Comparison of ENCODE assay signal across 9 mouse cellular contexts in genomic region chr11:8659061-8659460, GRCm38 (mm10). TPM values are rescaled to one million over a fixed set of nuclear protein-coding genes. Genes with fewer than 3 reads are reported as not detected.
A peak's percentile ranks its signal among the peaks of the same experiment; 100 is the strongest.
DNase-seq lines count a peak whose midpoint lies in the region; ATAC-seq lines count a peak whose summit lies in the region.
"Had no signal": no experiment of that assay in that cellular context is flagged by ENCODE, and none has a peak within 500 bp of the region (broad histone marks: within the 10 kb centered on the region; RNA-seq: fewer than 3 reads in every experiment).

No protein-coding gene starts in this region.

- no peak overlapping the region for H3K4me3 ChIP-seq in hindbrain, embryonic 12.5 days
- H3K4me3 ChIP-seq in hindbrain, embryonic 11.5 days (ENCODE audit: low read depth, low read length) = no peak overlapping the region
- H3K4me3 ChIP-seq in embryonic facial prominence, embryonic 11.5 days (ENCODE audit: low read depth, low read length) = no peak overlapping the region
- H3K4me3 ChIP-seq in macrophage (ENCODE audit: inconsistent target) = no peak overlapping the region
- H3K4me3 ChIP-seq: left cerebral cortex, adult 2 months had no signal

- no peak overlapping the region for H3K9ac ChIP-seq in hindbrain, embryonic 12.5 days
- H3K9ac ChIP-seq in hindbrain, embryonic 11.5 days (ENCODE audit: low read depth, low read length) = no peak overlapping the region
- H3K9ac ChIP-seq in embryonic facial prominence, embryonic 11.5 days (replicated peaks; ENCODE audit: low read length) = peak overlapping the region; percentile 32; the same call in 1 of the 2 replicates

- peaks cover 7% of the 10 kb centered on the region for H3K27me3 ChIP-seq in hindbrain, embryonic 12.5 days
- no peaks in the 10 kb centered on the region for H3K27me3 ChIP-seq in hindbrain, embryonic 11.5 days (ENCODE audit: control insufficient read depth, insufficient read depth, low read length)
- no peaks in the 10 kb centered on the region for H3K27me3 ChIP-seq in embryonic facial prominence, embryonic 11.5 days (ENCODE audit: control insufficient read depth, insufficient read depth, low read length)

- peaks cover 18% of the 10 kb centered on the region for H3K4me1 ChIP-seq in hindbrain, embryonic 12.5 days
- H3K4me1 ChIP-seq in hindbrain, embryonic 11.5 days (replicated peaks; ENCODE audit: control insufficient read depth, insufficient read depth, low read length) = peaks cover 2% of the 10 kb centered on the region; the same call in 1 of the 2 replicates
- peaks cover 7% of the 10 kb centered on the region for H3K4me1 ChIP-seq in embryonic facial prominence, embryonic 11.5 days (ENCODE audit: control insufficient read depth, insufficient read depth, low read length)

- WGBS in hindbrain, embryonic 12.5 days = 56% methylated on average over 6 of the region's 6 CpGs
- 71% methylated on average over 6 of the region's 6 CpGs for WGBS in hindbrain, embryonic 11.5 days
- WGBS in embryonic facial prominence, embryonic 11.5 days = 18% methylated on average over 6 of the region's 6 CpGs
- 81% methylated on average over 6 of the region's 6 CpGs for WGBS in macrophage (ENCODE audit: missing documents)

- no peak for ATAC-seq in hindbrain, embryonic 12.5 days (ENCODE audit: low FRiP score)
- ATAC-seq in hindbrain, embryonic 11.5 days (ENCODE audit: low FRiP score) = no peak
- 0 out of 2 replicates have a peak, but pooled peaks have one; percentile 29 for ATAC-seq in embryonic facial prominence, embryonic 11.5 days (replicated peaks; ENCODE audit: insufficient number of reproducible peaks, low FRiP score, low TSS enrichment, low read depth)

- no peaks in the 10 kb centered on the region for H3K36me3 ChIP-seq in hindbrain, embryonic 12.5 days
- no peaks in the 10 kb centered on the region for H3K36me3 ChIP-seq in hindbrain, embryonic 11.5 days (ENCODE audit: control insufficient read depth, insufficient read depth, low read length)
- no peaks in the 10 kb centered on the region for H3K36me3 ChIP-seq in embryonic facial prominence, embryonic 11.5 days (replicated peaks; ENCODE audit: control insufficient read depth, insufficient read depth, low read depth, low read length)
- no peaks in the 10 kb centered on the region; the same call in 1 of the 2 replicates for H3K36me3 ChIP-seq in macrophage (ENCODE audit: inconsistent target)

- no peak overlapping the region for H3K4me2 ChIP-seq in hindbrain, embryonic 12.5 days (replicated peaks)
- no peak overlapping the region for H3K4me2 ChIP-seq in hindbrain, embryonic 11.5 days (replicated peaks; ENCODE audit: low read depth, low read length)
- H3K4me2 ChIP-seq in embryonic facial prominence, embryonic 11.5 days (ENCODE audit: low read depth, low read length) = no peak overlapping the region

- intact Hi-C loops in heart, postnatal 10 days (cut with DNase I) = no loop called here

- H3K27ac ChIP-seq in hindbrain, embryonic 12.5 days = peak overlapping the region; percentile 40; the same call in 1 of the 2 replicates
- no peak overlapping the region for H3K27ac ChIP-seq in hindbrain, embryonic 11.5 days (ENCODE audit: low read depth, low read length)
- peak overlapping the region; percentile 75 for H3K27ac ChIP-seq in embryonic facial prominence, embryonic 11.5 days (replicated peaks; ENCODE audit: low read depth, low read length)
- peak overlapping the region; percentile 96 for H3K27ac ChIP-seq in macrophage
- H3K27ac ChIP-seq: left cerebral cortex, adult 2 months had no signal

- no peaks in the 10 kb centered on the region for H3K9me3 ChIP-seq in hindbrain, embryonic 12.5 days (replicated peaks)
- H3K9me3 ChIP-seq in hindbrain, embryonic 11.5 days (ENCODE audit: control insufficient read depth, low read length) = no peaks in the 10 kb centered on the region
- no peaks in the 10 kb centered on the region for H3K9me3 ChIP-seq in embryonic facial prominence, embryonic 11.5 days (replicated peaks; ENCODE audit: control insufficient read depth, low read length)

- peaks cover 99% of the 10 kb centered on the region for H3K79me2 ChIP-seq in macrophage (ENCODE audit: inconsistent target)

- no peak for DNase-seq in hindbrain, embryonic 11.5 days (ENCODE audit: low spot score)
- DNase-seq in embryonic facial prominence, embryonic 11.5 days (ENCODE audit: low spot score) = peak; percentile 72
- DNase-seq in heart, postnatal 10 days = peak; percentile 61 to 65
- DNase-seq in urinary bladder, postnatal 25 days (ENCODE audit: low spot score) = no peak
- no peak for DNase-seq in cerebellum, postnatal 4 days (ENCODE audit: low spot score in 2 of 2)
- no peak for DNase-seq in left cerebral cortex, adult 18-20 months (ENCODE audit: low spot score in 2 of 2)

RNA-seq across cellular contexts. Expression of gene Tns3, which starts 5.3 kb away (rescaled TPM):
- polyA plus RNA-seq in hindbrain, embryonic 12.5 days (2016; fragmentation: Nextera tagmentation; extraction: Ambion mirVana) = 15.9 and 16.8 TPM in 2 replicates
- 7.0 and 9.5 TPM in 2 replicates for polyA plus RNA-seq in hindbrain, embryonic 11.5 days (2014; fragmentation: Nextera tagmentation; extraction: Ambion mirVana)
- 14.9 and 15.6 TPM in 2 replicates for polyA plus RNA-seq in embryonic facial prominence, embryonic 11.5 days (2014; fragmentation: Nextera tagmentation; extraction: Ambion mirVana)
- total RNA-seq in heart, postnatal 10 days (2021) = 10 to 100 TPM; 27.4 to 29.0 TPM
- 100 to 1,000 TPM; 135 to 354 (median 226) TPM for total RNA-seq in macrophage (2018; cell fraction: chromatin; rRNA removed)
- 100 to 1,000 TPM in 18 of 26 experiments, 10 to 100 TPM in 8; 75.9 to 159 (median 107) TPM for total RNA-seq in macrophage (2018; cell fraction: cytosol; rRNA removed)
- 100 to 1,000 TPM; 103 to 320 (median 161) TPM for total RNA-seq in macrophage (2018; cell fraction: nucleus; rRNA removed)
- 60.8 to 91.8 TPM (median 81.9 TPM) in 3 replicates for polyA plus RNA-seq in macrophage (2018)
- total RNA-seq in left cerebral cortex, adult 18-20 months (2021) = 10 to 100 TPM; 33.5 to 34.4 TPM

Comparison
In these comparisons a context has a peak if more than half of its experiments do, and no peak if none do; other contexts are left out.
1. DNase-seq: peak in embryonic facial prominence, embryonic 11.5 days (single experiment) and heart, postnatal 10 days (2 of 2); none in hindbrain, embryonic 11.5 days (single experiment), urinary bladder, postnatal 25 days (single experiment), cerebellum, postnatal 4 days (0 of 2) and left cerebral cortex, adult 18-20 months (0 of 2).